Mouse (Mus musculus) CH12.LX (cell line): Measurements from ENCODE around the gene Hax1.
A peak's percentile ranks its signal among the peaks of the same experiment; 100 is the strongest.

Experiments
- CTCF ChIP-seq, 2 experiments: IDR thresholded peaks in 1 of 2; conservative IDR thresholded peaks in 1 of 2; 2 replicates each; pipeline ENCODE4 v1.5.1; 2011 to 2012; ENCODE audit warnings: low read depth in 2 of 2, low read length in 2 of 2, improper control_type of control experiment in 1 of 2, inconsistent platforms in 1 of 2, mild to moderate bottlenecking in 1 of 2, moderate library complexity in 1 of 2
- ETS1 ChIP-seq: conservative IDR thresholded peaks from 2 replicates; pipeline ENCODE4 v1.6.1; 2012; ENCODE audit warnings: low read depth, mild to moderate bottlenecking, inconsistent platforms, low read length, improper control_type of control experiment, moderate library complexity
- POLR2A ChIP-seq: IDR thresholded peaks from 2 replicates; pipeline ENCODE4 v1.6.1; 2011; ENCODE audit warnings: low read depth, mild to moderate bottlenecking, improper control_type of control experiment, low read length
- POLR2AphosphoS2 ChIP-seq: IDR thresholded peaks from 2 replicates; pipeline ENCODE4 v1.6.1; 2011; ENCODE audit warnings: low read depth, low read length, improper control_type of control experiment

DNA sequence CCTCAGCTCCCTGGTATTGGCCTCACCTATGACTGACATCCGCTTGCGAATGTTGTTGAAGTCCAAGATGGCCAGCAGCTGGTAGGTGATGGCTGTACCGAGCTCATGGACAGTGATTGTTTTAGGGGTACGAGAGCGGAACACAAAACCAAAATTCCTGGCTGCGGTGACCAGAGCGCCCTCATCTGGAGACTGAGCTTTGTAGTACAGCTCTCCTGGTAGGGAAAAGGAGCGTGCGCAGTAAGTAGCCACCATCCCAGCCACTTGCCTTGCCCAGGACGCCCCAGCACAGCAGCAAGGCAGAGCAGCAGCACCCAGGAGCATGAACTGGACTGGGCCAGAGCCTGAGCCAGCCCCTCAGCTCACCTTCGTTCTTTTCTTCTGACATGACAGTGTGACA, 50.6 kb downstream of the Hax1 start:
- no peak for TF ChIP-seq POLR2A
- no peak for TF ChIP-seq ETS1
- TF ChIP-seq CTCF (conservative IDR thresholded peaks at IDR 0.05 in 1 of 2, IDR thresholded peaks at IDR 0.05 in 1 of 2; ENCODE audit: low read depth in 2 of 2, low read length in 2 of 2), result peak in 1 of 2 experiments; percentile 37; a peak in 2 of 4 replicates
- TF ChIP-seq POLR2AphosphoS2, result no peak
